Mouse (Mus musculus) midbrain, embryonic 11.5 days (tissue): ENCODE results near the gene Epc2. TPM values are rescaled to one million over a fixed set of nuclear protein-coding genes. Genes with fewer than 3 reads are reported as not detected.

Experiments used
- ATAC-seq: fragments of 200-750 bp; cut with Nextera tagmentation; 2 replicates; pipeline ENCODE4 v1.8.0; 2017; ENCODE audit warnings: moderate TSS enrichment, moderate library complexity; ENCODE audit not compliant: low FRiP score
- DNase-seq: peaks from one replicate; pipeline ENCODE4 v3.0.0; 2015; ENCODE audit warnings: low spot score; ENCODE audit errors: missing footprints
- H3K27ac ChIP-seq: fragments of 300-500 bp; sonication (generic); 2 replicates; pipeline ENCODE4 v1.5.1; 2014; ENCODE audit warnings: low read depth, low read length
- H3K27me3 ChIP-seq: fragments of 300-500 bp; sonication (generic); 2 replicates; pipeline ENCODE4 v1.6.1; 2014; ENCODE audit warnings: mild to moderate bottlenecking, low read length, moderate library complexity, mixed read lengths; ENCODE audit not compliant: control insufficient read depth, insufficient read depth
- H3K36me3 ChIP-seq: fragments of 300-500 bp; sonication (generic); 2 replicates; pipeline ENCODE4 v1.6.1; 2014; ENCODE audit warnings: mild to moderate bottlenecking, low read length, moderate library complexity, mixed read lengths; ENCODE audit not compliant: control insufficient read depth, insufficient read depth
- H3K4me1 ChIP-seq: fragments of 300-500 bp; sonication (generic); 2 replicates; pipeline ENCODE4 v1.6.1; 2014; ENCODE audit warnings: low read length; ENCODE audit not compliant: control insufficient read depth, insufficient read depth
- H3K4me2 ChIP-seq: fragments of 300-500 bp; sonication (generic); 2 replicates; pipeline ENCODE4 v1.6.1; 2014; ENCODE audit warnings: mild to moderate bottlenecking, moderate library complexity
- H3K4me3 ChIP-seq: fragments of 300-500 bp; sonication (generic); 2 replicates; pipeline ENCODE4 v1.5.1; 2014; ENCODE audit warnings: low read depth, low read length
- H3K9ac ChIP-seq: fragments of 300-500 bp; sonication (generic); 2 replicates; pipeline ENCODE4 v1.6.1; 2014; ENCODE audit warnings: low read length
- H3K9me3 ChIP-seq: fragments of 300-500 bp; sonication (generic); 2 replicates; pipeline ENCODE4 v1.6.1; 2016; ENCODE audit warnings: low read length; ENCODE audit not compliant: control insufficient read depth
- WGBS: fragments of 180-500 bp; shearing (Covaris S2); extraction: QIAGEN DNeasy Blood & Tissue Kit; methylation state at CpG from one replicate; pipeline ENCODE4 v1.1.7; 2014; 5-methylcytosine and 5-hydroxymethylcytosine counted together
- polyA plus RNA-seq: library from polyadenylated mRNA; unstranded; fragments of >200 nt; fragmentation: Nextera tagmentation; extraction: Ambion mirVana; gene quantifications from 2 replicates; pipeline ENCODE4 v1.2.1, GENCODE M21; 2014

The Epc2 gene
- polyA plus RNA-seq, 1 experiment from 2014 or later = 12.2 TPM

DNA sequence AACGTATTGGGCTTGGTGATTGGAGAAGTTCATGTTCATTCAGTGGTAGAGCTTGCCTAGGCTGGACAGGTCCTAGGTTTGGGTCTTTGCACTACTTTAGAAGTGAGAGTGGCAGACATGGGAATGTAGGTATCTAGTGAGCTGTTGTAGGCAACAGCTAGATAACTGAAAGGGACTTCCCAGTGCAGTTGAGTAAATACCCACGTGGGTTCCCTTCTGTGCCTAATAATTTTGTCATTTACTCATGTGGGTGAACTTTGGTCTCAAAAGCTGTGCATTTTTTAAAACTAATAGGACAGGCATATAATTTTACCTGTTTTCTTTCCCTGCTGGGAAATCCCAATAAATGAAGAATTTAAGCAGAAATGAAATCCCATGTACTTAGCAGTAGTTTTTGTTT is 88.5 kb downstream of the Epc2 start:
- no peaks in the 10 kb centered on the region for H3K9me3 ChIP-seq
- no peaks in the 10 kb centered on the region for H3K36me3 ChIP-seq
- H3K4me1 ChIP-seq = no peaks in the 10 kb centered on the region
- WGBS = 89% methylated on average over 2 of the region's 2 CpGs
- DNase-seq (no peak), ATAC-seq (no peak)
- no peak overlapping the region for H3K4me3 ChIP-seq
- H3K27me3 ChIP-seq = no peaks in the 10 kb centered on the region
- no peak overlapping the region for H3K9ac ChIP-seq
- no peak overlapping the region for H3K4me2 ChIP-seq
- no peak overlapping the region for H3K27ac ChIP-seq

DNA sequence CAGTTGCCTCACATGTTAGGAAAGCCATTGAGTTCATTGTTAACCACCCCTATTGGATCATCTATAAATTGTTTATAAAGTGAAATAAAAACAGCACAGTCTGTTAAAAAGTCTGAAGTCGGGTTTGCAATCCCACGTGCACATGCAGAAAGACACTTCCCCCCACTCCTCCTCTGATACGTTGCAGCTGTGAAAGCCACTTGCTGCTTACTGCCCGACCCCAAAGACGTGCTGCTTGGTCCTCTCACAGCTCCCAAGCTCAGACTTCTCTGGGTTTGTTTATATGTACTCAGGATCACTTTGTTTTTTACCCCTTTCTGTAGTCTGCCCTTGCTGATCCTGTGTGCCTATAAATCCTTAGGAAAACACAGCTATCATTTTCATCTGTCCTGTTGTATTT is 96.5 kb downstream of the Epc2 start:
- Histone ChIP-seq H3K36me3 (peaks cover 15% of the 10 kb centered on the region; the same call in 1 of the 2 replicates), H3K9me3 (no peaks in the 10 kb centered on the region), H3K9ac (no peak overlapping the region), H3K4me2 (no peak overlapping the region), H3K4me3 (no peak overlapping the region), H3K27me3 (no peaks in the 10 kb centered on the region), H3K4me1 (no peaks in the 10 kb centered on the region), H3K27ac (no peak overlapping the region)
- WGBS = 84% methylated on average over 5 of the region's 5 CpGs
- no peak for DNase-seq
- no peak for ATAC-seq

DNA sequence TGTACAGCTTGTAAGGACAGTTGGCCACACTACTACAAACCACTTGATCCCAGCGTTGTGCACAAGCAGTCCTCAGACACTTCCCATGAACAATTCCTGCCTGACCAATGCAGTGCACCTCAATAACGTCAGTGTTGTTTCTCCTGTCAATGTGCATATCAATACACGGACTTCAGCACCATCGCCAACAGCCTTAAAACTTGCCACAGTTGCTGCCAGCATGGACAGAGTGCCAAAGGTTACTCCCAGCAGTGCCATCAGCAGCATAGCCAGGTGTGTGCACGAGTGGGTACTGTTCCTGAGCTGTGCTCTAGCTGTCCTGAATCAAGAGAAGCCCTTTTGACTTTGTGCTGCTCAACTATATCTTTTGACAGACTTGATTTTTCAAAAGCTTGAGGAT is 97.2 kb downstream of the Epc2 start:
- H3K4me3 ChIP-seq = no peak overlapping the region
- 91% methylated on average over 5 of the region's 5 CpGs for WGBS
- no peaks in the 10 kb centered on the region for H3K9me3 ChIP-seq
- DNase-seq = no peak
- H3K36me3 ChIP-seq = peaks cover 15% of the 10 kb centered on the region; the same call in 1 of the 2 replicates
- H3K27me3 ChIP-seq = no peaks in the 10 kb centered on the region
- H3K27ac ChIP-seq = no peak overlapping the region
- no peaks in the 10 kb centered on the region for H3K4me1 ChIP-seq
- H3K9ac ChIP-seq = no peak overlapping the region
- no peak for ATAC-seq
- H3K4me2 ChIP-seq = no peak overlapping the region

DNA sequence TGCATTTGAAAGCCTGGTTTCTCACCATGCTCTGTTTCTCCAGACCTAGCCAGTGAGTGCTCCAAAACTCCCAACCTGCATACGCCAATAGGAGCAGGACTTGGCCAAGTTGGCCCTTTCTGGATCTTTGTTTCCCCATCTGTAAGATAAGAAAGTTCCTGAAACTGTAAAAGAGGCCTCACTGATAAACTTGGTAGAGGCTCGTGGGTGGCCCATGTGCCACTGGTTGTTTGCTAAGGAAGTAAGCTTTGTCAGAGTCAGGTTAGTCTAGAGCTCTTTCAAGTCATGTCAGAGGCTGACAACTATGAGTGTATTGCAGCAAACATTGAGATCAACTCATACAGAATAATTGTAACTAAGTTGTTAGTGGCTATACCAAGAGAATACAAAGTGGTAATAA is 101.8 kb downstream of the Epc2 start:
- H3K27ac ChIP-seq = no peak overlapping the region
- WGBS = 93% methylated on average over 2 of the region's 2 CpGs

DNA sequence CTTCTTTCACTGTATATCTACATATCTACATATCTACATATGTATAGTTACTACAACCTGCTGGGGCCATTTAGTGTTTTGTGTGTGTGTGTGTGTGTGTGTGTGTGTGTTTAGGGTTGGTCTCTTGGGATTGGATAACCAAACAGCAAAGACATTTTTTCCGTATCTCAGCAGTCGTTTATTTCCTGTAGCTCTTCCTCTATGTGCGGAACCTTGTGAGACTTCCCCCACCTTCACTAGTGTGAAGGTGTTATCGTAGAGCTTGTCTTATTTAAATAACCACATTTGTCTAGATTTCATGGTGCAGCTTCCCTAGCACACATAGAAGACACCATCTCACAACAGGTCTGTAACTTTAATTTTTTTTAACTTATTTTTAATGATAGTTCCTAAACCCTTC is 106.1 kb downstream of the Epc2 start:
- Histone ChIP-seq H3K4me2 (no peak overlapping the region), H3K4me1 (no peaks in the 10 kb centered on the region), H3K9me3 (no peaks in the 10 kb centered on the region), H3K4me3 (no peak overlapping the region), H3K27ac (no peak overlapping the region), H3K27me3 (no peaks in the 10 kb centered on the region), H3K36me3 (no peaks in the 10 kb centered on the region; the same call in 1 of the 2 replicates), H3K9ac (no peak overlapping the region)
- 96% methylated on average over 4 of the region's 4 CpGs for WGBS
- no peak for ATAC-seq
- no peak for DNase-seq

More for the DNA sequence above, 101.8 kb downstream of the Epc2 start:
- no peak for DNase-seq
- H3K4me1 ChIP-seq = no peaks in the 10 kb centered on the region
- ATAC-seq = no peak
- no peak overlapping the region for H3K4me3 ChIP-seq
- H3K4me2 ChIP-seq = no peak overlapping the region
- no peaks in the 10 kb centered on the region for H3K27me3 ChIP-seq
- no peaks in the 10 kb centered on the region for H3K9me3 ChIP-seq
- H3K9ac ChIP-seq = no peak overlapping the region
- peaks cover 3% of the 10 kb centered on the region; the same call in 1 of the 2 replicates for H3K36me3 ChIP-seq

DNA sequence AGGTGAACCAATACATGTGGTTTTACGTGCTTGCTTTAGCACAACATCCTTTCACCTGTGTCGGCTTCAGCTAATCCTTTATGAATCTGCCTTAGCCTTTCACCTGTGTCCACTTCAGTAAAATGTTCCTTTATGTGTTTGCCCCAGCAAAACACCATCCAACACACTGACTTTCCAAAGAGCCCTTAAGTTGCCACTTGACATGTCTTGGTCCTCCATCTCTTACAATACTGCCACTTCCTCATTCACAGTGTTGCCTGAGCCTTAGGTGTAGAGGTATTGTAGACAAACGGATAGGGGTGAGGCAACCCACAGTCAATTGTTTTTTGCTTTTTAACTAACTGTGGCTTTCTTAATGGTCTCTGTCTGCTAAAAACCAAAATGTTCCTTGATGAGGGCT is 107.1 kb downstream of the Epc2 start:
- Histone ChIP-seq H3K27ac (no peak overlapping the region), H3K36me3 (no peaks in the 10 kb centered on the region; the same call in 1 of the 2 replicates), H3K9ac (no peak overlapping the region), H3K9me3 (no peaks in the 10 kb centered on the region), H3K27me3 (no peaks in the 10 kb centered on the region), H3K4me2 (no peak overlapping the region), H3K4me3 (no peak overlapping the region), H3K4me1 (no peaks in the 10 kb centered on the region)
- WGBS = 95% methylated on average over 3 of the region's 3 CpGs
- no peak for ATAC-seq
- no peak for DNase-seq

DNA sequence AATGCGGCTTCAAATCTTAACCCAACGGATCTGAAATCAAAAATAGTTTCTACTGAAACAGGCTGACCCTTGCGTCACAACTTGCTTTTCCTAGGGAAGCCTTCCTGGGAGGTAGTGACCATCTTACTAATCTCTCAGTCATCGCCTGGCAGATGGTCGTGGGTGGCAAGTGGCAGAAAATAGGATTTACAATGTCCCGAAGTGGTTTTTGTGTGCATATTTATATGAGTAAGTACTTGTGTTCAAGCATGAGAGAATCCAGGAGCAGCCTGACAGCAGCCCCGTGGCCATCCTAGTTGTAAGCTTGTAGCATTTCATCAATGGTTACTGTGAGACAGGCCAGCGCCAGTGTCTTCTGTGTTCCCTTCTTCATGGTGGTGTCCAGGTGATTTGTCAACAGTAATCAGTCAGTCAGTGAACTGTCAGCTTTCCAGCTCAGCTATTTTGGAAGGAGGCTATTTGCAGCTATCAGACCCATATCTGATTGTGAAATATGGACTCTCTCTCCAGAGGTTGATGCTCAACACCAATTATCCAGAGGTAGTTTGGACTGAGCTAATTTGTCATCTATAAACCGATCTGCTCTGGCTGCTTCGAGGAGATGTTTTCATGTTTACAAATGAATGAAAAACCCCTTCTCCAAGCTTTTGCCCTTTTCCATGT is 111.5 kb downstream of the Epc2 start:
- Histone ChIP-seq H3K27me3 (no peaks in the 10 kb centered on the region), H3K4me3 (no peak overlapping the region), H3K4me2 (no peak overlapping the region), H3K4me1 (no peaks in the 10 kb centered on the region), H3K27ac (no peak overlapping the region), H3K9me3 (no peaks in the 10 kb centered on the region), H3K9ac (no peak overlapping the region), H3K36me3 (no peaks in the 10 kb centered on the region)
- ATAC-seq (no peak), DNase-seq (no peak)
- 77% methylated on average over 10 of the region's 10 CpGs for WGBS

DNA sequence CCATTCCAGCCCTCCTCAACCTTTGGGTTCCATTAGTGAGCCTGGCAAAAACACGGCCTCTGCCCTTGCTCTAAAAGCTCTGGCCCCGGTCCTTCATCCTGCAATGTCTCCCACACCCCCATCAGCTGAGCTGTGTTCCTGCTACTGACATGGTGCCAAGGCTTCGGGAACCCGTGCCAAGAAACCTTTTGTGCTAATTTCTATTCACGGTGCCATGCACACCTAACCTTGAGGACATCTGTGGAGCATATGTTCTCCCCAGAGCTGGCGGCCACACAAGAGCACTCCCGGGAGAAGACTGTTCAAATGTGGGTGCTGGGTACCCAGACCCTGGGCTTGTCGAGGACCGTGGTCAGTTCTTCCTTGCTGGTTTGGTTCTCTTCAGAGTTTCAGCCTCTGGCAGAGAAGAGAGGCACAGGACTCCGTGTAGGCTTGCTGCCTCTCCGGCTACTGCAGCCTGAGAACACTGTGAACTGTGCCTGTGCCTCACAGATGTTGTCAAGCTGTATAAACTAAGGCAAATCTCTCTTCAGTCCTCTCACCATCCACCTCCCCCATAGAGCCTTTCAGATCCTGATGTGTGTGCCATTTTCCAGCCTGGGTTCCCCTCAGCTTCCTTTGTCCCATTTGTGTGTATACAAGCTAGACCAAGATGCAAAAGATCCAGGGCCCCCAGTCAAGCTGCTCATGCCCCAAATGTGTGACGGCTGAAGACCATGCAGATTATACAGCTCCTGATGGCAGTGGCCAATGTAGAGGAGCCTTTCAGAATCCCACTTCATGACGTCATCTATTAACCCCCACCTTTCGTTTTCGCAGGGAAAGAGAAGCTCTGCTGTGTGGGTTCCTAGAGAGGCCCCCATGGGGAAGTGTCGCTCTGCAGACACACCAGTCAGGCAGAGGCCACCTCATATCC is 118.8 kb downstream of the Epc2 start:
- 76% methylated on average over 16 of the region's 16 CpGs for WGBS
- H3K4me1 ChIP-seq = 0 out of 2 replicates have a peak, but pooled peaks cover 2% of the 10 kb centered on the region
- no peak overlapping the region for H3K27ac ChIP-seq
- peak; percentile 34; the same call in 1 of the 2 replicates for ATAC-seq
- no peak overlapping the region for H3K4me3 ChIP-seq
- no peaks in the 10 kb centered on the region for H3K9me3 ChIP-seq
- DNase-seq = peak; percentile 78
- no peaks in the 10 kb centered on the region for H3K27me3 ChIP-seq
- H3K9ac ChIP-seq = no peak overlapping the region
- H3K4me2 ChIP-seq = no peak overlapping the region
- no peaks in the 10 kb centered on the region for H3K36me3 ChIP-seq

DNA sequence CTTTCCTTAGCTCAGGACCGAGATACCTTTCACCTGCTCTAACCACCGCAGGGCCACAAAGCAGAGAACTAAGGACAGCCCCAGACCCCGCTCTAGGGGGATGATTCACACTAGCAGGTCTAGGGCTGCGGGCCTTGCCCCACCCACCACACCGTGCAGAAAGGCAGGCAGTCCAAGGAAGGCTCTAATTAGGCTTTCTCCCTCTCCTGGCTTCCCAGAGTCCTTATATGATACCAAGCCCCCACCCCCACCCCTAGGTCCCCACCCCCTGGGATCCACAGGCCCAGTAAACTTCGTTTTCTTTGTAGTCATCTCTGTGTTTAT is 119.5 kb downstream of the Epc2 start:
- no peaks in the 10 kb centered on the region for H3K27me3 ChIP-seq
- no peak overlapping the region for H3K9ac ChIP-seq
- H3K4me3 ChIP-seq = no peak overlapping the region
- H3K4me1 ChIP-seq = 0 out of 2 replicates have a peak, but pooled peaks cover 2% of the 10 kb centered on the region
- no peak overlapping the region for H3K27ac ChIP-seq
- ATAC-seq = peak; percentile 30; the same call in 1 of the 2 replicates
- H3K36me3 ChIP-seq = no peaks in the 10 kb centered on the region
- no peaks in the 10 kb centered on the region for H3K9me3 ChIP-seq
- 59% methylated on average over 6 of the region's 6 CpGs for WGBS
- H3K4me2 ChIP-seq = no peak overlapping the region
- DNase-seq = no peak
